Mouse (Mus musculus) hindbrain, embryonic 16.5 days (tissue): ENCODE measurements around the gene Cilp. TPM values are rescaled to one million over a fixed set of nuclear protein-coding genes. Genes with fewer than 3 reads are reported as not detected.

ENCODE experiments used
- ATAC-seq: fragments of 200-750 bp; cut with Nextera tagmentation; 2 replicates; pipeline ENCODE4 v1.8.0; 2017; ENCODE audit warnings: moderate TSS enrichment, moderate library complexity
- H3K27ac ChIP-seq: fragments of 300-500 bp; sonication (generic); 2 replicates; pipeline ENCODE4 v1.5.1; 2014; ENCODE audit warnings: low read depth, mild to moderate bottlenecking, control low read depth, low read length, moderate library complexity
- H3K27me3 ChIP-seq: fragments of 300-500 bp; sonication (generic); replicated peaks from 2 replicates; pipeline ENCODE4 v1.6.1; 2014; ENCODE audit warnings: low read length; ENCODE audit not compliant: control insufficient read depth, insufficient read depth
- H3K36me3 ChIP-seq: fragments of 300-500 bp; sonication (generic); 2 replicates; pipeline ENCODE4 v1.6.1; 2014; ENCODE audit warnings: mild to moderate bottlenecking, low read length, moderate library complexity, mixed read lengths; ENCODE audit not compliant: control insufficient read depth, insufficient read depth
- H3K4me1 ChIP-seq: fragments of 300-500 bp; sonication (generic); 2 replicates; pipeline ENCODE4 v1.6.1; 2014; ENCODE audit warnings: low read depth, low read length; ENCODE audit not compliant: control insufficient read depth, insufficient read depth
- H3K4me2 ChIP-seq: fragments of 300-500 bp; sonication (generic); 2 replicates; pipeline ENCODE4 v1.6.1; 2014; ENCODE audit warnings: mild to moderate bottlenecking, low read length, control low read depth, moderate library complexity
- H3K4me3 ChIP-seq: fragments of 300-500 bp; sonication (generic); 2 replicates; pipeline ENCODE4 v1.5.1; 2014; ENCODE audit warnings: mild to moderate bottlenecking, low read length, control low read depth, moderate library complexity
- H3K9ac ChIP-seq: fragments of 300-500 bp; sonication (generic); 2 replicates; pipeline ENCODE4 v1.6.1; 2014; ENCODE audit warnings: low read depth, mild to moderate bottlenecking, control low read depth, low read length, moderate library complexity
- H3K9me3 ChIP-seq: fragments of 300-500 bp; sonication (generic); 2 replicates; pipeline ENCODE4 v1.6.1; 2014; ENCODE audit warnings: mild to moderate bottlenecking, low read length, moderate library complexity; ENCODE audit not compliant: control insufficient read depth
- WGBS: fragments of 180-500 bp; shearing (Covaris S2); extraction: QIAGEN DNeasy Blood & Tissue Kit; methylation state at CpG from one replicate; pipeline ENCODE4 v1.1.7; 2014; 5-methylcytosine and 5-hydroxymethylcytosine counted together
- polyA plus RNA-seq: library from polyadenylated mRNA; unstranded; fragments of >200 nt; fragmentation: Nextera tagmentation; extraction: Ambion mirVana; gene quantifications from 2 replicates; pipeline ENCODE4 v1.2.1, GENCODE M21; 2015

The Cilp gene
- polyA plus RNA-seq, 1 experiment from 2014 or later: 0.38 TPM

DNA sequence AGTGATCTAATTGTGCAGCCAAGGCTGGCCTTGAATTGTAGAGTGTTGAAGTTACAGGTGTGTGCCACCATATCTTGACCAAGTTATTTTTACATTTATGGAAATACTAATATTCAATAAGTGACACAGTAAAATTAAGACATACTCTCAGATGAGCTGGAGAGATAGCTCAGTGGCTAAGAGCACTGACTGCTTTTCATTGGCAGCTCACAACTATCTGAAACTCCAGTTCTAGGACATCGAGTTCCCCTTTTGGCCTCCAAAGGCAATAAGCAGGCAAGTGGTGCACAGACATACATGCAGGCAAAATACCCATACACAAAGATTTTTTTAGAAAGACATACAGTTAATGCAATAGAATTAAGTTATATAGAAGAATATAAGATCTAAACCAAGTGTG lies 48.9 kb downstream of the Cilp start:
- no peaks in the 10 kb centered on the region for H3K27me3 ChIP-seq
- H3K9me3 ChIP-seq: no peaks in the 10 kb centered on the region
- no peak overlapping the region for H3K4me2 ChIP-seq
- WGBS: 97% methylated on average over 1 of the region's 1 CpGs
- ATAC-seq: no peak
- no peak overlapping the region for H3K4me3 ChIP-seq
- H3K36me3 ChIP-seq: peaks cover 27% of the 10 kb centered on the region
- H3K4me1 ChIP-seq: no peaks in the 10 kb centered on the region
- no peak overlapping the region for H3K9ac ChIP-seq
- H3K27ac ChIP-seq: no peak overlapping the region

DNA sequence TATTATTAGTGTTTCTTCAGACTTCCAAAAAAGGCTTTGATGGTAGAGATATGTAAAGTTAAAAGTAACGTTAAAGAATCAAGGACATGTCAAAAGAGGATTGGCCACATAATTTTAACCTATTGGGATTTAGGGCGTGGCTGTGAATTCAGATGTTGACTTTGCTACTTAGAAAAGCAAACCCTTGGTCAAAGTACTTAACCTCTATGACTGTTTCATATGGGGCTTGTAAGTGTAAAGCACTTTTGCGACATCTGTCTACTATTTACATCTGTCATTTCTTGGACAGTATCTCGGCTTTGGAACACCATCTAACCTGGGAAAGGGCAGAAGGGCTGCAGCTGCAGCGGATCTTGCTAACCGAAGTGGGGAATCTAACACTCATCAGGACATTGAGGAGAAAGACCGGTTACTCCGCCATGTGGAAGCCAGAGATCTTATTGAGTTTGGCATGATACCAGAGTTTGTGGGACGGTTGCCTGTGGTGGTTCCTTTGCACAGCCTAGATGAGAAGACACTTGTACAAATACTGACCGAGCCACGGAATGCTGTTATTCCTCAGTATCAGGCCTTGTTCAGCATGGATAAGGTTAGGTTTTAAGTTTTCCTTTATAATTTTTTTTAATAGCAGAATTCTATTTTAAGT lies 57.4 kb downstream of the Cilp start:
- Histone ChIP-seq H3K4me3 (no peak overlapping the region), H3K27ac (no peak overlapping the region), H3K27me3 (no peaks in the 10 kb centered on the region), H3K9ac (no peak overlapping the region), H3K4me1 (no peaks in the 10 kb centered on the region), H3K4me2 (no peak overlapping the region), H3K36me3 (peaks cover 27% of the 10 kb centered on the region), H3K9me3 (no peaks in the 10 kb centered on the region)
- 91% methylated on average over 11 of the region's 11 CpGs for WGBS
- no peak for ATAC-seq

DNA sequence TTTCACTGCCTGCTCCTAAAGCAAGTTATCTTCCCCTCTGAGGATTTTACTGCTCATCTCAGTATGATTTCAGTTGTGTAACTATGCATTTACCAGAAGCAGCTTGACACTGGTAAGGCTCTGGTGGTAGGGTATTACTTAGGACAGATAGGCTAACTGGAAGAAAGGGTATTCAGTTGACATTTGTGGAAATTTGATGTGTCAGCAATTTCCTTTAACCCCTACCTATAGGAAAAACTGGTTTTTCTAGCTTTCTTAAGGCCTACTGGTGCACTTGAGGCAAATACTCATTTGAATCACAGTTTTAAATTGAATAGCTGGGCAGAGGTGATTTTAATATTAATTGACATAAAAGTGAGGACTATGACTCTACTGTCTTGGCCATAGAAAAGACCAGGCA lies 61.0 kb downstream of the Cilp start:
- no peak overlapping the region for H3K9ac ChIP-seq
- no peaks in the 10 kb centered on the region for H3K9me3 ChIP-seq
- ATAC-seq: no peak
- no peak overlapping the region for H3K4me3 ChIP-seq
- no peaks in the 10 kb centered on the region for H3K4me1 ChIP-seq
- no peak overlapping the region for H3K27ac ChIP-seq
- H3K36me3 ChIP-seq: peaks cover 20% of the 10 kb centered on the region
- no peaks in the 10 kb centered on the region for H3K27me3 ChIP-seq
- no peak overlapping the region for H3K4me2 ChIP-seq

GRCm38 (mm10) chr9:65327371-65327770 lies 62.4 kb downstream of the Cilp start:
- no peaks in the 10 kb centered on the region for H3K27me3 ChIP-seq
- H3K4me3 ChIP-seq: no peak overlapping the region
- H3K9ac ChIP-seq: no peak overlapping the region
- ATAC-seq: no peak
- H3K27ac ChIP-seq: no peak overlapping the region
- no peaks in the 10 kb centered on the region for H3K9me3 ChIP-seq
- H3K4me1 ChIP-seq: no peaks in the 10 kb centered on the region
- H3K4me2 ChIP-seq: no peak overlapping the region
- WGBS: 86% methylated on average over 2 of the region's 2 CpGs
- peaks cover 16% of the 10 kb centered on the region for H3K36me3 ChIP-seq

Other genes with a start within 250 kb of the Cilp start
- 247 and 254 TPM in 2 replicates for gene Hacd3, start 243.5 kb upstream of the Cilp start, polyA plus RNA-seq
- 33.1 and 37.7 TPM in 2 replicates for gene Dpp8, start 232.8 kb upstream of the Cilp start, polyA plus RNA-seq
- gene Igdcc4, start 163.7 kb upstream of the Cilp start, polyA plus RNA-seq: 12.8 and 17.7 TPM in 2 replicates
- gene Igdcc3, start 124.0 kb upstream of the Cilp start, polyA plus RNA-seq: 4.4 and 9.0 TPM in 2 replicates
- 7.7 and 8.3 TPM in 2 replicates for gene Parp16, start 69.8 kb upstream of the Cilp start, polyA plus RNA-seq
- gene Clpx, start 29.1 kb downstream of the Cilp start, polyA plus RNA-seq: 37.2 and 41.6 TPM in 2 replicates
- gene Pdcd7, start 80.9 kb downstream of the Cilp start, polyA plus RNA-seq: 4.0 and 6.7 TPM in 2 replicates
- 2.5 and 3.0 TPM in 2 replicates for gene Ubap1l, start 95.9 kb downstream of the Cilp start, polyA plus RNA-seq
- 0.55 and 0.78 TPM in 2 replicates for gene Kbtbd13, start 126.5 kb downstream of the Cilp start, polyA plus RNA-seq
- gene Rasl12, start 133.3 kb downstream of the Cilp start, polyA plus RNA-seq: 7.7 and 8.1 TPM in 2 replicates
- gene Slc51b, start 157.8 kb downstream of the Cilp start, polyA plus RNA-seq: not detected in 2 replicates
- gene Mtfmt, start 170.6 kb downstream of the Cilp start, polyA plus RNA-seq: 22.8 and 24.0 TPM in 2 replicates
- gene Spg21, start 195.8 kb downstream of the Cilp start, polyA plus RNA-seq: 107 TPM in 2 replicates